In genomic region chr11:22759783-22760182, GRCm38 (mm10) we compare ENCODE assay signal across 21 mouse cellular contexts.
"Had no signal": no experiment of that assay in that cellular context is flagged by ENCODE, and none has a peak within 500 bp of the region (broad histone marks: within the 10 kb centered on the region; RNA-seq: fewer than 3 reads in every experiment).

No protein-coding gene starts in this region.

- H3K36me3 ChIP-seq: liver, embryonic 13.5 days; liver, embryonic 15.5 days; lung, embryonic 15.5 days; midbrain, embryonic 10.5 days; neural tube, embryonic 13.5 days; neural tube, embryonic 15.5 days had no signal

- H3K4me3 ChIP-seq: liver, embryonic 13.5 days; liver, embryonic 15.5 days; lung, embryonic 15.5 days; midbrain, embryonic 10.5 days; myocyte; neural tube, embryonic 13.5 days; neural tube, embryonic 15.5 days had no signal

- H3K9me3 ChIP-seq: liver, embryonic 13.5 days; liver, embryonic 15.5 days; lung, embryonic 15.5 days; midbrain, embryonic 10.5 days; neural tube, embryonic 13.5 days; neural tube, embryonic 15.5 days had no signal

- H3K4me1 ChIP-seq: lung, embryonic 15.5 days; neural tube, embryonic 15.5 days had no signal

- H3K4me2 ChIP-seq: liver, embryonic 13.5 days; liver, embryonic 15.5 days; lung, embryonic 15.5 days; neural tube, embryonic 13.5 days; neural tube, embryonic 15.5 days had no signal

- H3K27ac ChIP-seq: liver, embryonic 13.5 days; liver, embryonic 15.5 days; lung, embryonic 15.5 days; midbrain, embryonic 10.5 days; neural tube, embryonic 13.5 days; neural tube, embryonic 15.5 days had no signal

- H3K9ac ChIP-seq: liver, embryonic 13.5 days; liver, embryonic 15.5 days; liver, postnatal 0 days; lung, embryonic 15.5 days; neural tube, embryonic 13.5 days; neural tube, embryonic 15.5 days had no signal

- DNase-seq: liver, embryonic 13.5 days; liver, postnatal 0 days; lung, adult 2 months; lung, postnatal 10 days; lung, postnatal 4 days; midbrain, embryonic 14.5 days; retina, postnatal 1 day; right cerebral cortex, adult 18-20 months; right cerebral cortex, postnatal 25 days; right cerebral cortex, postnatal 4 days; spleen, adult 18-20 months; thymus, adult 18-20 months; thymus, postnatal 14 days; thymus, postnatal 36 days had no signal

- ATAC-seq: liver, postnatal 0 days; midbrain, embryonic 16.5 days had no signal

- H3K27me3 ChIP-seq: liver, embryonic 13.5 days; liver, embryonic 15.5 days; lung, embryonic 15.5 days; neural tube, embryonic 13.5 days; neural tube, embryonic 15.5 days had no signal
